Mouse (Mus musculus) liver, postnatal 0 days (tissue): ENCODE data around the gene Atox1.

ENCODE experiments used
- CTCF ChIP-seq: sonication (generic); IDR thresholded peaks from 2 replicates; pipeline ENCODE4 v1.5.1; 2016; ENCODE audit warnings: antibody characterized with exemption, low read depth
- EP300 ChIP-seq: IDR thresholded peaks from 2 replicates; pipeline ENCODE4 v1.6.1; 2016; ENCODE audit warnings: antibody characterized with exemption, low read depth, mild to moderate bottlenecking

DNA sequence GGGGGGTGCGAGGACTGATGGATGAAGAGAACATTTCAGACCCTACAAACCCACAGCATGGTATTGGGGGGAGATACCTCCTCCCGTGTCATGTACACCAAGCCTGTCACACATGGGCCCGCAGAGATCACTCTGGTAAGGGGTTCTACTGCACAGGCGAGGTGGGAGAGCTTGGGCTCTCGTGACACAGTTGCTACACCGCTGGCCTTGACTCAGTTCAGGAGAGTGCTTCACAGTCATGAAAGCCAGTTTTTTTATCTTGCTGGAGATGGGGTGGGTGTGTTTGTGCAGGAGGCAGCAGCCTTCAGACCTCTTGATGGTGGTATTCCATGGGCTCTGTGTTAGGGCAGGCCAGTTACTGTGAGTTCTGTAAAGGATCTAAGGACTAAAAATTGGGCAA is 24.9 kb downstream of the Atox1 start:
- no peak for TF ChIP-seq EP300
- no peak for TF ChIP-seq CTCF
